Mouse (Mus musculus): ENCODE results near the gene Tmprss13. TPM values are rescaled to one million over a fixed set of nuclear protein-coding genes. Genes with fewer than 3 reads are reported as not detected.

Tmprss13 gene
- total RNA-seq, 2 experiments from 2014 or later: not detected

GRCm38 (mm10) chr9:45380411-45381251 lies 61.7 kb downstream of the Tmprss13 start:
- ATAC-seq (replicated peaks; ENCODE audit: poor library complexity): no peak

GRCm38 (mm10) chr9:45382336-45382735 lies 63.4 kb downstream of the Tmprss13 start:
- ATAC-seq (replicated peaks; ENCODE audit: poor library complexity): no peak

- ATAC-seq (replicated peaks; ENCODE audit: poor library complexity): no peak
Observed at GRCm38 (mm10) chr9:45382834-45383233, 63.9 kb downstream of the Tmprss13 start.

- ATAC-seq (replicated peaks; ENCODE audit: poor library complexity): no peak
Observed at GRCm38 (mm10) chr9:45383883-45384282, 65.0 kb downstream of the Tmprss13 start.

GRCm38 (mm10) chr9:45386698-45387097 lies 67.8 kb downstream of the Tmprss13 start:
- ATAC-seq (replicated peaks; ENCODE audit: poor library complexity): no peak

- ATAC-seq (replicated peaks; ENCODE audit: poor library complexity): peak; percentile 94
Observed at GRCm38 (mm10) chr9:45388385-45388994, 69.6 kb downstream of the Tmprss13 start.

- ATAC-seq (replicated peaks; ENCODE audit: poor library complexity): no peak
Observed at GRCm38 (mm10) chr9:45389596-45389995, 70.7 kb downstream of the Tmprss13 start.

- ATAC-seq (replicated peaks; ENCODE audit: poor library complexity): no peak
Observed at GRCm38 (mm10) chr9:45391299-45391698, 72.4 kb downstream of the Tmprss13 start.

GRCm38 (mm10) chr9:45395218-45395617 lies 76.3 kb downstream of the Tmprss13 start:
- ATAC-seq (replicated peaks; ENCODE audit: poor library complexity): no peak

GRCm38 (mm10) chr9:45395796-45396195 lies 76.9 kb downstream of the Tmprss13 start:
- no peak for ATAC-seq (replicated peaks; ENCODE audit: poor library complexity)

Other genes with a start within 250 kb of the Tmprss13 start
- gene Jaml, start 239.9 kb upstream of the Tmprss13 start, total RNA-seq (2015): 0.89 and 2.0 TPM in 2 replicates
- 3.4 and 4.6 TPM in 2 replicates for gene Jaml, start 239.9 kb upstream of the Tmprss13 start, total RNA-seq (2017)
- gene Scn2b, start 201.3 kb upstream of the Tmprss13 start, total RNA-seq (2015): not detected in 2 replicates
- not detected in 2 replicates for gene Scn2b, start 201.3 kb upstream of the Tmprss13 start, total RNA-seq (2017)
- gene Scn4b, start 180.7 kb upstream of the Tmprss13 start, total RNA-seq (2015): not detected in 2 replicates
- not detected in 2 replicates for gene Scn4b, start 180.7 kb upstream of the Tmprss13 start, total RNA-seq (2017)
- not detected in 2 replicates for gene BC049352, start 137.1 kb upstream of the Tmprss13 start, total RNA-seq (2015)
- not detected in 2 replicates for gene BC049352, start 137.1 kb upstream of the Tmprss13 start, total RNA-seq (2017)
- 0.05 TPM in 1 of 2 replicates, not detected in the other for gene Tmprss4, start 115.0 kb upstream of the Tmprss13 start, total RNA-seq (2015)
- gene Tmprss4, start 115.0 kb upstream of the Tmprss13 start, total RNA-seq (2017): 0.41 TPM in 1 of 2 replicates, not detected in the other
- gene Il10ra, start 50.0 kb upstream of the Tmprss13 start, total RNA-seq (2015): 2.9 and 3.9 TPM in 2 replicates
- 8.1 and 9.2 TPM in 2 replicates for gene Il10ra, start 50.0 kb upstream of the Tmprss13 start, total RNA-seq (2017)
- not detected in 2 replicates for gene Fxyd6, start 51.1 kb downstream of the Tmprss13 start, total RNA-seq (2015)
- 0.07 TPM in 1 of 2 replicates, not detected in the other for gene Fxyd6, start 51.1 kb downstream of the Tmprss13 start, total RNA-seq (2017)
- gene Fxyd2, start 80.6 kb downstream of the Tmprss13 start, total RNA-seq (2015): 0.78 and 0.79 TPM in 2 replicates
- 2.9 TPM in 1 of 2 replicates, not detected in the other for gene Fxyd2, start 80.6 kb downstream of the Tmprss13 start, total RNA-seq (2017)
- gene Dscaml1, start 107.5 kb downstream of the Tmprss13 start, total RNA-seq (2015): not detected in 2 replicates
- not detected in 2 replicates for gene Dscaml1, start 107.5 kb downstream of the Tmprss13 start, total RNA-seq (2017)